Mouse (Mus musculus) embryonic facial prominence, embryonic 11.5 days (tissue): ENCODE data around the gene Ugt1a6b. TPM values are rescaled to one million over a fixed set of nuclear protein-coding genes. Genes with fewer than 3 reads are reported as not detected.

Experiments used
- ATAC-seq: fragments of 200-750 bp; cut with Nextera tagmentation; replicated peaks from 2 replicates; pipeline ENCODE4 v1.8.0; 2017; ENCODE audit warnings: low read depth; ENCODE audit not compliant: insufficient number of reproducible peaks, low FRiP score, low TSS enrichment
- DNase-seq: peaks from one replicate; pipeline ENCODE4 v3.0.0-alpha.2; 2015; ENCODE audit warnings: low spot score
- H3K27ac ChIP-seq: fragments of 300-500 bp; sonication (generic); replicated peaks from 2 replicates; pipeline ENCODE4 v1.5.1; 2014; ENCODE audit warnings: mild to moderate bottlenecking, low read depth, low read length, control low read depth
- H3K27me3 ChIP-seq: fragments of 300-500 bp; sonication (generic); 2 replicates; pipeline ENCODE4 v1.6.1; 2014; ENCODE audit warnings: mild to moderate bottlenecking, low read length, moderate library complexity, mixed read lengths; ENCODE audit not compliant: control insufficient read depth, insufficient read depth
- H3K36me3 ChIP-seq: fragments of 300-500 bp; sonication (generic); replicated peaks from 2 replicates; pipeline ENCODE4 v1.6.1; 2014; ENCODE audit warnings: low read depth, mild to moderate bottlenecking, low read length, moderate library complexity, mixed read lengths; ENCODE audit not compliant: control insufficient read depth, insufficient read depth
- H3K4me1 ChIP-seq: fragments of 300-500 bp; sonication (generic); 2 replicates; pipeline ENCODE4 v1.6.1; 2014; ENCODE audit warnings: low read length, mixed read lengths; ENCODE audit not compliant: control insufficient read depth, insufficient read depth
- H3K4me2 ChIP-seq: fragments of 300-500 bp; sonication (generic); 2 replicates; pipeline ENCODE4 v1.6.1; 2014; ENCODE audit warnings: low read depth, mild to moderate bottlenecking, control low read depth, low read length, moderate library complexity
- H3K4me3 ChIP-seq: fragments of 300-500 bp; sonication (generic); 2 replicates; pipeline ENCODE4 v1.5.1; 2014; ENCODE audit warnings: low read depth, low read length, control low read depth
- H3K9ac ChIP-seq: fragments of 300-500 bp; sonication (generic); replicated peaks from 2 replicates; pipeline ENCODE4 v1.6.1; 2014; ENCODE audit warnings: mild to moderate bottlenecking, control low read depth, low read length
- H3K9me3 ChIP-seq: fragments of 300-500 bp; sonication (generic); replicated peaks from 2 replicates; pipeline ENCODE4 v1.6.1; 2016; ENCODE audit warnings: mild to moderate bottlenecking, low read length, inconsistent platforms, mixed read lengths; ENCODE audit not compliant: control insufficient read depth
- WGBS: fragments of 180-500 bp; shearing (Covaris S2); extraction: QIAGEN DNeasy Blood & Tissue Kit; methylation state at CpG from one replicate; pipeline ENCODE4 v1.1.7; 2014; 5-methylcytosine and 5-hydroxymethylcytosine counted together
- polyA plus RNA-seq: library from polyadenylated mRNA; unstranded; fragments of >200 nt; fragmentation: Nextera tagmentation; extraction: Ambion mirVana; gene quantifications from 2 replicates; pipeline ENCODE4 v1.2.1, GENCODE M21; 2014

Gene Ugt1a6b
- polyA plus RNA-seq, 1 experiment from 2014 or later = not detected

GRCm38 (mm10) chr1:88229986-88230385 lies 126.9 kb downstream of the Ugt1a6b start:
- no peaks in the 10 kb centered on the region for H3K27me3 ChIP-seq
- no peak overlapping the region for H3K4me2 ChIP-seq
- WGBS = 83% methylated on average over 5 of the region's 5 CpGs
- peaks cover 91% of the 10 kb centered on the region for H3K9me3 ChIP-seq
- ATAC-seq (no peak), DNase-seq (no peak)
- no peak overlapping the region for H3K27ac ChIP-seq
- no peak overlapping the region for H3K9ac ChIP-seq
- no peak overlapping the region for H3K4me3 ChIP-seq
- no peaks in the 10 kb centered on the region for H3K4me1 ChIP-seq
- H3K36me3 ChIP-seq = no peaks in the 10 kb centered on the region

- DNase-seq (no peak), ATAC-seq (no peak)
- no peaks in the 10 kb centered on the region for H3K27me3 ChIP-seq
- H3K9ac ChIP-seq = no peak overlapping the region
- H3K27ac ChIP-seq = no peak overlapping the region
- H3K36me3 ChIP-seq = no peaks in the 10 kb centered on the region
- H3K4me2 ChIP-seq = no peak overlapping the region
- H3K4me1 ChIP-seq = no peaks in the 10 kb centered on the region
- no peak overlapping the region for H3K4me3 ChIP-seq
- peaks cover 94% of the 10 kb centered on the region for H3K9me3 ChIP-seq
- 73% methylated on average over 7 of the region's 7 CpGs for WGBS
These were observed 127.4 kb downstream of the Ugt1a6b start for GRCm38 (mm10) chr1:88230421-88230820.

- ATAC-seq (no peak), DNase-seq (no peak)
These were observed 128.1 kb downstream of the Ugt1a6b start for GRCm38 (mm10) chr1:88230981-88231802.

GRCm38 (mm10) chr1:88231803-88232499 lies 128.9 kb downstream of the Ugt1a6b start:
- Histone ChIP-seq H3K9ac (no peak overlapping the region), H3K4me3 (no peak overlapping the region), H3K4me1 (no peaks in the 10 kb centered on the region), H3K27me3 (no peaks in the 10 kb centered on the region), H3K27ac (no peak overlapping the region), H3K4me2 (no peak overlapping the region), H3K9me3 (peaks cover 91% of the 10 kb centered on the region), H3K36me3 (no peaks in the 10 kb centered on the region)
- ATAC-seq = no peak
- 72% methylated on average over 7 of the region's 7 CpGs for WGBS
- DNase-seq = no peak

More at GRCm38 (mm10) chr1:88230981-88231802, 128.1 kb downstream of the Ugt1a6b start:
- Histone ChIP-seq H3K4me3 (no peak overlapping the region), H3K4me1 (no peaks in the 10 kb centered on the region), H3K27ac (no peak overlapping the region), H3K9me3 (peaks cover 94% of the 10 kb centered on the region), H3K4me2 (no peak overlapping the region), H3K36me3 (no peaks in the 10 kb centered on the region), H3K9ac (no peak overlapping the region), H3K27me3 (no peaks in the 10 kb centered on the region)
- 76% methylated on average over 6 of the region's 6 CpGs for WGBS

- no peak overlapping the region for H3K4me2 ChIP-seq
- H3K27me3 ChIP-seq = no peaks in the 10 kb centered on the region
- 56% methylated on average over 3 of the region's 3 CpGs for WGBS
- H3K36me3 ChIP-seq = no peaks in the 10 kb centered on the region
- H3K9me3 ChIP-seq = peaks cover 91% of the 10 kb centered on the region
- ATAC-seq = no peak
- H3K9ac ChIP-seq = no peak overlapping the region
- no peaks in the 10 kb centered on the region for H3K4me1 ChIP-seq
- DNase-seq = no peak
- H3K4me3 ChIP-seq = no peak overlapping the region
- H3K27ac ChIP-seq = no peak overlapping the region
These were observed 129.8 kb downstream of the Ugt1a6b start for GRCm38 (mm10) chr1:88232664-88233380.

GRCm38 (mm10) chr1:88233421-88234247 lies 130.6 kb downstream of the Ugt1a6b start:
- no peak overlapping the region for H3K4me2 ChIP-seq
- H3K4me1 ChIP-seq = no peaks in the 10 kb centered on the region
- H3K27me3 ChIP-seq = no peaks in the 10 kb centered on the region
- no peak overlapping the region for H3K4me3 ChIP-seq
- no peak overlapping the region for H3K27ac ChIP-seq
- no peaks in the 10 kb centered on the region for H3K36me3 ChIP-seq
- DNase-seq (no peak), ATAC-seq (no peak; the same call in 1 of the 2 replicates)
- WGBS = 70% methylated on average over 14 of the region's 14 CpGs
- H3K9ac ChIP-seq = no peak overlapping the region
- H3K9me3 ChIP-seq = peaks cover 91% of the 10 kb centered on the region

GRCm38 (mm10) chr1:88234248-88234610 lies 131.2 kb downstream of the Ugt1a6b start:
- H3K9me3 ChIP-seq = peaks cover 94% of the 10 kb centered on the region
- H3K4me1 ChIP-seq = no peaks in the 10 kb centered on the region
- H3K4me3 ChIP-seq = no peak overlapping the region
- WGBS = 70% methylated on average over 4 of the region's 4 CpGs
- H3K36me3 ChIP-seq = no peaks in the 10 kb centered on the region
- ATAC-seq = no peak
- H3K9ac ChIP-seq = no peak overlapping the region
- H3K27me3 ChIP-seq = no peaks in the 10 kb centered on the region
- H3K27ac ChIP-seq = no peak overlapping the region
- no peak for DNase-seq
- no peak overlapping the region for H3K4me2 ChIP-seq
